Mouse (Mus musculus) liver, adult 2 months (tissue): ENCODE measurements around the gene Cbwd1. TPM values are rescaled to one million over a fixed set of nuclear protein-coding genes. Genes with fewer than 3 reads are reported as not detected.

Experiments
- DNase-seq: peaks from one replicate; pipeline ENCODE4 v3.0.0-alpha.2; 2011; ENCODE audit warnings: low read depth, low spot score; ENCODE audit errors: extremely low read depth
- H3K27ac ChIP-seq: fragments of 200-500 bp; replicated peaks from 2 replicates; pipeline ENCODE4 v1.5.1; 2012; ENCODE audit warnings: low read depth, mild to moderate bottlenecking, control low read depth, inconsistent platforms, low read length; ENCODE audit not compliant: insufficient read depth
- H3K27me3 ChIP-seq: fragments of 200-500 bp; 2 replicates; pipeline ENCODE4 v1.6.1; 2012; ENCODE audit warnings: mild to moderate bottlenecking, moderate library complexity, low read length, inconsistent platforms; ENCODE audit not compliant: control insufficient read depth, insufficient read depth
- H3K36me3 ChIP-seq: fragments of 200-500 bp; 2 replicates; pipeline ENCODE4 v1.6.1; 2012; ENCODE audit warnings: low read length, inconsistent platforms; ENCODE audit not compliant: control insufficient read depth, insufficient read depth
- H3K4me1 ChIP-seq: fragments of 200-500 bp; 2 replicates; pipeline ENCODE4 v1.6.1; 2011; ENCODE audit warnings: low read length; ENCODE audit not compliant: control insufficient read depth, insufficient read depth
- H3K4me3 ChIP-seq: fragments of 200-500 bp; 2 replicates; pipeline ENCODE4 v1.5.1; 2011; ENCODE audit warnings: low read depth, mild to moderate bottlenecking, control low read depth, low read length, moderate library complexity; ENCODE audit not compliant: insufficient read depth
- H3K79me2 ChIP-seq: fragments of 200-500 bp; 2 replicates; pipeline ENCODE4 v1.6.1; 2012; ENCODE audit warnings: inconsistent platforms, mild to moderate bottlenecking, low read length, moderate library complexity; ENCODE audit not compliant: control insufficient read depth, insufficient read depth
- H3K9ac ChIP-seq: fragments of 200-500 bp; 2 replicates; pipeline ENCODE4 v1.6.1; 2012; ENCODE audit warnings: low read depth, mild to moderate bottlenecking, control low read depth, inconsistent platforms, low read length
- CTCF ChIP-seq: fragments of 200-500 bp; IDR thresholded peaks from 2 replicates; pipeline ENCODE4 v1.5.1; 2011; ENCODE audit warnings: low read depth, low read length, control low read depth
- POLR2A ChIP-seq: fragments of 200-500 bp; IDR thresholded peaks from 2 replicates; pipeline ENCODE4 v1.6.1; 2011; ENCODE audit warnings: low read length, control low read depth; ENCODE audit not compliant: insufficient read depth; ENCODE audit errors: extremely low read depth
- WGBS: fragments of 180-500 bp; shearing (Covaris S2); methylation state at CpG from one replicate; pipeline ENCODE4 v1.1.7; 2018; 5-methylcytosine and 5-hydroxymethylcytosine counted together
- polyA plus RNA-seq: library from polyadenylated mRNA; depleted of rRNA; stranded (reverse); fragments of >200 nt; gene quantifications from 2 replicates; pipeline ENCODE4 v1.2.3, GENCODE M21; 2012; rRNA removed
- total RNA-seq: library from RNA; depleted of rRNA; stranded (reverse); fragments of >200 nt; gene quantifications from 2 replicates; pipeline ENCODE4 v1.2.3, GENCODE M21; 2014; rRNA removed

Cbwd1 gene
- total RNA-seq (8.5 and 9.7 TPM in 2 replicates), polyA plus RNA-seq (0.82 and 1.1 TPM in 2 replicates)

- H3K27me3 ChIP-seq, result no peaks in the 10 kb centered on the region
- under 1% methylated on average over 36 of the region's 36 CpGs for WGBS
- H3K4me3 ChIP-seq, result peak within 1 kb of the TSS; percentile 73
- no peaks in the 10 kb centered on the region for H3K79me2 ChIP-seq
- peak; percentile 93 for DNase-seq
- H3K9ac ChIP-seq, result peak within 1 kb of the TSS; percentile 72
- 0 out of 2 replicates have a peak within 1 kb of the TSS, but pooled peaks have one; percentile 11 for H3K27ac ChIP-seq
- TF ChIP-seq CTCF, result peak; percentile 98
- peak; percentile 59 for TF ChIP-seq POLR2A
- peaks cover 1% of the 10 kb centered on the region for H3K4me1 ChIP-seq
- no peaks in the 10 kb centered on the region for H3K36me3 ChIP-seq
Measured at GRCm38 (mm10) chr19:24961172-24961962, at the start of gene Cbwd1. TSS of gene Cbwd1 (minus strand) at chr19:24961610.

GRCm38 (mm10) chr19:25008509-25008908 lies 47.1 kb upstream of the Cbwd1 start:
- TF ChIP-seq POLR2A, result no peak
- no peak for TF ChIP-seq CTCF
- 100% methylated on average over 2 of the region's 2 CpGs for WGBS
- no peaks in the 10 kb centered on the region for H3K4me1 ChIP-seq
- DNase-seq, result no peak
- no peak overlapping the region for H3K9ac ChIP-seq
- no peak overlapping the region for H3K27ac ChIP-seq
- H3K4me3 ChIP-seq, result no peak overlapping the region
- no peaks in the 10 kb centered on the region for H3K36me3 ChIP-seq
- H3K27me3 ChIP-seq, result no peaks in the 10 kb centered on the region
- peaks cover 2% of the 10 kb centered on the region; the same call in 1 of the 2 replicates for H3K79me2 ChIP-seq

GRCm38 (mm10) chr19:25006686-25007085 lies 45.3 kb upstream of the Cbwd1 start:
- Histone ChIP-seq H3K27me3 (no peaks in the 10 kb centered on the region), H3K79me2 (peaks cover 2% of the 10 kb centered on the region; the same call in 1 of the 2 replicates), H3K4me1 (no peaks in the 10 kb centered on the region; the same call in 1 of the 2 replicates), H3K4me3 (no peak overlapping the region), H3K36me3 (no peaks in the 10 kb centered on the region), H3K27ac (no peak overlapping the region), H3K9ac (no peak overlapping the region)
- TF ChIP-seq POLR2A, result no peak
- TF ChIP-seq CTCF, result no peak
- DNase-seq, result no peak
- 79% methylated on average over 1 of the region's 1 CpGs for WGBS

- DNase-seq, result no peak
- Histone ChIP-seq H3K27me3 (no peaks in the 10 kb centered on the region), H3K27ac (no peak overlapping the region), H3K36me3 (no peaks in the 10 kb centered on the region), H3K9ac (no peak overlapping the region), H3K79me2 (peaks cover 2% of the 10 kb centered on the region; the same call in 1 of the 2 replicates), H3K4me1 (no peaks in the 10 kb centered on the region; the same call in 1 of the 2 replicates), H3K4me3 (no peak overlapping the region)
- 63% methylated on average over 4 of the region's 4 CpGs for WGBS
- TF ChIP-seq POLR2A (no peak), CTCF (no peak)
Measured at GRCm38 (mm10) chr19:25003810-25004209, 42.4 kb upstream of the Cbwd1 start.

- Histone ChIP-seq H3K79me2 (peaks cover 2% of the 10 kb centered on the region; the same call in 1 of the 2 replicates), H3K4me3 (no peak overlapping the region), H3K4me1 (no peaks in the 10 kb centered on the region; the same call in 1 of the 2 replicates), H3K27me3 (no peaks in the 10 kb centered on the region), H3K9ac (no peak overlapping the region), H3K27ac (no peak overlapping the region), H3K36me3 (no peaks in the 10 kb centered on the region)
- DNase-seq, result no peak
- TF ChIP-seq CTCF (no peak), POLR2A (no peak)
- 75% methylated on average over 3 of the region's 3 CpGs for WGBS
Measured at GRCm38 (mm10) chr19:25002828-25003227, 41.4 kb upstream of the Cbwd1 start.

- no peaks in the 10 kb centered on the region; the same call in 1 of the 2 replicates for H3K4me1 ChIP-seq
- H3K36me3 ChIP-seq, result no peaks in the 10 kb centered on the region
- peaks cover 2% of the 10 kb centered on the region; the same call in 1 of the 2 replicates for H3K79me2 ChIP-seq
- H3K27ac ChIP-seq, result no peak overlapping the region; the same call in 1 of the 2 replicates
- WGBS, result 87% methylated on average over 6 of the region's 6 CpGs
- H3K4me3 ChIP-seq, result no peak overlapping the region; the same call in 1 of the 2 replicates
- no peak overlapping the region for H3K9ac ChIP-seq
- peak; percentile 20 for DNase-seq
- no peak for TF ChIP-seq CTCF
- no peak for TF ChIP-seq POLR2A
- H3K27me3 ChIP-seq, result no peaks in the 10 kb centered on the region
Measured at GRCm38 (mm10) chr19:25002032-25002431, 40.6 kb upstream of the Cbwd1 start.
